Mouse (Mus musculus) ovary, adult 18-20 months (tissue): ENCODE data around the gene Insrr.
A peak's percentile ranks its signal among the peaks of the same experiment; 100 is the strongest.

Source experiments
- DNase-seq: peaks from one replicate; pipeline ENCODE4 v3.0.0; 2022; ENCODE audit warnings: low spot score, mixed read lengths

Insrr gene

DNA sequence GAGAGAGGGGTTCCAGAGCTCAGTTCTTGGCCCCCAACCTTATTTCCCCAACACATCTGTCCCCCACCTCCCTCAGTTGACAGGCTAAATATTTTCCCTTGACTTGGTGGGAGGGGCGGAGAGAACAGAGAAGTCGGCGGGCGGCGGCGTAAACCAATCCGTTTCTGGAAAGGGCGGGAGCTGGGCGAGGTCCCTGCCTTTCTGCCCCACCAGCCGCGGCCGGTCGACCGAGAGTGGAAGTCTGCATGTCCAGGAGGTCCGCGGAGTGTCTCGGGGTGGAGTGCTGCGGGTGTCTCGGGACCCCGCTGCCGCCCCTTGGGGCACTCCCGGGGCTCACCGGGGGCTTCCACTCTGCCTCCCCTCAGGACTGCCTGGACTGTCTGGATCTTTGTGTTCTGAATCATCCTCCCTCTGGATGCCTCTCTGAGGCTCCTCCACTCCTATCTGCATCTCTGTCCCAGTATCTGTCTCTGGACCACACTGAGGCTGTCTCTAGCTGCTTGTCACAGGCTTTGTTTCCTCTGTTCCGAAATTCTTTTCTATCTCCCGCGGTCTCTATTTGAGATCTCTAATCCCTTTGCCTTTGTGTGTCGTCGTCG is at the start of gene Insrr:
Gene Insrr (plus strand): TSS at position 216 of the 599 bp plus-strand sequence.
- DNase-seq = no peak

DNA sequence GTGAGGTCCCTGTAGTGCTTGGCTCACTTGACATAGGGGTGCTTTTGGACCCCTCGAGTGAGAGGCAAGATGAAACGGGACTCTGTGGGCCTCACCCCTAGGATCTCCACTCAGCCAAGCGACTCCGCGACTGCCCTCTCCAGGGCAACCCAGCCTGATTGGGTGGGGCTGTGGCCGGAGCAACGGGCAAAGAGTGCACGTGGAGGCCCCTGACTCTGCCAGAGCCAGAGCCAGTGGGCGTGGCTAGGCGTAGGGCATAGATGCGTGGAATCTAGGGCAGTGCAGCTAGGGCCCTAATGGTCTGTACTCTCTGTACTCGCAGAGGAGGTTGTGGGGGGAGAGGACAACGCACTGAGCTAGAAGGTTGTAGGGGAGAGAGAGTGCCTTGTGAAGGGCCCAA is 48.3 kb upstream of the Insrr start, which contains the start of gene Lrrc71:
Gene Lrrc71 (minus strand): TSS at position 195 of the 400 bp plus-strand sequence.
- DNase-seq = no peak

DNA sequence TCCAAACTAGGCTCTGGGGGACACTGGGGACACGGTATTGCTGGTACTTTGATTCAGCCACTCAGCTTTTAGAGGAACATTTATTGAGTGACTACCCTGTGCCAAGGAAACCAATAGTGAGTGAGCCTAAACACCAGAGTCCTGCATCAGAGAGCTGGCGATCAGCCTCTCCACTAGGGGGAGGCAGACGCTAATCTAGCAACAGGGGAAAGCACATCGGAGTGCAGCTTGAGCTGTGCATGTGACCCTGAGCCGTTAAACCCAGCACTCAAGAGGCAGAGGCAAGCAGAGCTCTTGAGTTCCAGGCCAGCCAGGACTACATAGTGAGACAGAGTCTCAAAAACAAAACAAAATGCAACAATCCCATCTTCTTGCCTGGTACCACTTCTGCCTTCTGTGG is 47.7 kb upstream of the Insrr start:
- no peak for DNase-seq

DNA sequence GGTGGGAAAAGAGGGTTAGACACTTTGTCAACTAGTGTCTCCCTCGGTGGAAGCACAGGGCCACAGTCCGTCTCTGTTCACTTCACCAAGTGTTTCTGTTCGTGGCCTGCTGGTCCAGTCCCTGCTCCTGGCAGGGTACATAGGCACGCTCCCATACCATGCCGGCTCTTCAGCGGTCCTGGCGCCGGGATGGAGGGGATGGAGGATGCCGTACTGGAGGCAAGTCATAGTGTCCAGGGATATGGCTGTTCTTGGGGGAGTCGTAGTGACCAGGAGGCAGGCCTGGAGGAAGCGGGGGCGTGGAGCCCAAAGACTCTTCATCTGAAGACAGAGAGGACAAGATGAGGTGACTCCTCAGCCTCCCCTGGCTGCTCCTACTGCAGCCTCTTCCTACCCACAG is 46.8 kb upstream of the Insrr start:
- DNase-seq = no peak

DNA sequence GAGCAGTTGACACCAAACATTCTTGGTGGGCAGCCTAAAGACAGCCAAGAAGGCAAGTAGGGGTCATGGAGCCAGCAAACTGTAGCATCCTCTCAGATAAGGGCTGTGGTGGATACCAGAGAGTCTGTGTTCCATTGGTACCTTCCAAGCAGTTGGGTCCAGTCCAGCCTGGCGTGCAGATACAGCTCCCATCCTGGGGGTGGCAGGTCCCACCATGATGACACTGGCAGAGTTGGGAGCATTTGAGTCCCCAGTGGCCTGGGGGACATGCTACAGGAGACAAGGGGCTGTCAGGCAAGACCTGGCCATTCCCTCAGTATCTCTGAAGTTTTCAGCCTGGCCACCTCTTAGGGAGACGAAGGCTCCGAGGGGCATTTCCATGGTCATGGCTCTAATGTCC is 44.2 kb upstream of the Insrr start:
- DNase-seq = no peak

DNA sequence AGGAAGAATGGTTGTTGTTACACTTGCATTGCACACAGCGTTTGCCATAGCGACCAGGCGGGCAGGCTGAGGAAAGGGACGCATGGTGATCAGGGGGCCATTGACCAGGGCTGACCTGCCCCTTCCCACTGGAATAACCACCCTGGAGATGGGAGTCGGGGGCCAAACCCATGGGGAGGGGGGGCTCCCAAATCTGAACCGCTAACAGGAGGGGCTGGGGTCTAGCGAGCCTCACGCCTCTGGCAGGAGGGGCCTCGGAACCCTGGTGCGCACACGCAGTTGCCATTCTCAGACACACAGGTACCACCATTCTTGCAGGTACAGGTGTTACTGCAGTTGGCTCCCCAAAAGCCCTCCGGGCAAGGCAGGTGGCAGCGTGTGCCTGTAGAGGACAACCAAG is 42.9 kb upstream of the Insrr start:
- DNase-seq = no peak

DNA sequence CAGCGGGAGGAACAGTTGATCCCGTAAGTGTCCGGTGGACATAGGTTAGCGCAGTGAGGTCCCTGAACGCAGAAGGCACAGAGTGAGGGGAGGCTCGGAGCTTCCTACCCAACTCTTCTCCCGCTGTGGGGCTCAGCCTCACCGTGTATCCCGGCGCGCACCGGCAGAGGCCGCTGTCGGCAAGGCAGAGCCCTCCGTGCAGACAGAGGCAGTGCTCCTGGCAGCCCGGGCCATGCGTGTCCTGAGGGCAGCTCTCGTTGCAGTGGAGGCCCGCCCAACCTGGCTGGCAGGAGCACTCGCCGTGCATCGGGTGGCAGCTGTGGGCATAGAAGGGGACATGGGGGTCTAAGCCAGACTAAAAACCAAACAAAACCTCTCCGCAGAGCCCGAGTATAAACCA is 40.8 kb upstream of the Insrr start:
- peak; percentile 65 for DNase-seq

DNA sequence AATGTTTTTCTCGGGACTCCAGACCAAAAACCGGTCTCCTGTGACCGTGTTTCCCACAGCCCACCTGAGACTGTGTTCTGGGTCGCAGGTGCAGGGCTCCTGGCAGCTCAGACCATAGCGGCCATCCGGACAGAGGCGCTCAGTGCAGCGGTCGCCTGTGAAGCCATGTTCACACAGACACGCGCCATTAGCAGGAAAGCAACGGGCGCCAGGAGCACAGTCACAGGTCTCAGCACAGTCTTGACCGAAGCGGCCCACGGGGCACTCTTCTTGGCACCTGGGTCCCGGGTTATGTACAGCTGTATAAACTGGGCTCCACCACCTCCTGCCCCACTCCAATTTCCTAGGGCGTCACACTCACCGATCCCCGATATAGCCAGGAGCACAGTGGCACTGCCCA is 40.3 kb upstream of the Insrr start:
- no peak for DNase-seq

DNA sequence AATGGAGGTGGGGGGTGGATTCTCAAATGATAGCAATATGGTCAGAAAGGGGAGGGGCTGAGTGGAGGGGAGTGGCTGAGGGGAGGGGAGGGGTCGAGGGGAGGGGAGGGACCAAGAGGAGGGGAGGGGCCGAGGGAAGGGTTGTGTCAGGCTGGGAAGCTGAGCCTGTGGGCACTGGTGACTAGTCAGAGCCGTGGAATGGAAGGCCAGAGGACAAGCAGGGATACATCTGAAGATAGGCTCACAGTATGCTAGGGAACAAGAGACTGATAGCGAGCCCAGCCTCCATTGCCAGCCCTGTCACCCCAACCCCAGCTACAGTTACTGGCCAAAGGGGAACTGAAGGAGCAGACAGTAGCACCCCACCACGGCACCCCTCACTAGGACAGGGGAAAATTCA is 38.1 kb upstream of the Insrr start:
- DNase-seq = no peak

DNA sequence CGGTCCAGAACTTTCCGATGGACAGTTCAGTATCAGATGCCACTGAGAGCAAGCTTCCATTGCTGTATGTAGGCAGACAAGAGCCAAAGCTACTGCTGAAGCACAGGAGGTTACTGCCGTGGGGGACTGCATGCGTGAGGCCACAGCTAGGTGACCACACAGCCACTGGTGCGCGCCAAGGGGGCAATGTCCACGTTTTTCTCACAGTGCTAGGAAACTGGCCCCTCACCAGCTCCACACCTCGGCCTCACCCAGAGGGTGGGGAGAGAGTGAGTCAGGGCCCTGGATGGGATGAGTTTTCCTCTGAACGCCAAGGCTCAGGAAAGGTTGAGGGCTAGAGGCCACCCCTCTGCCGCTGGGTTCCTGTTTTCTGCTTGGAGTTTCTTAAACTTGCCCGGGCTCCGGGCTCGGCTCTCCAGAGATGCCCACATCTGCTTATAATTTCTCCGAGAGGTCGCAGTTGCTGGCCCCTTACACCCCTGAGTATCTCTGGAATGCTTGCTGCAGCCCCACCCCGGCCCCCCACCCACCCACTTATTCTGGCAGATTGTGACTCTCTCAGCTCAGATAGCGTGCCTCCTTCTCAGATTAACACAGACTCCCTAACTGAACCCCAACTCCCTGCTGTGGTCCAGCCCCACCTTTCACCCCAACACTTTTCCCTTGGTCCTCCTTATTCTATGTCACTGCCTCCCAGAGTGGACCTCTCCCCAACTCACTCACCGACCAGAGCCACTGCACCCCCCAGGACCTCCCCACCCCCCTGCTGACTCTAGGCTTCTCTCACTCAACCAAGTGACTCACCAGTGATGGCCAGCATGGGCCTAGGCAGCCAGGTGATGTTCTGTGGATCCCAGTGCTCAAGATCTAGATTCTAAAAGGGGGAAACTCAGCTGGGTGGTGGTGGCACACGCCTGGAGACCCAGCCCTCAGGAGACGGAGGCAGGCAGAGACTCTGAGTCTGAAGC is 35.1 kb upstream of the Insrr start:
- no peak for DNase-seq

DNA sequence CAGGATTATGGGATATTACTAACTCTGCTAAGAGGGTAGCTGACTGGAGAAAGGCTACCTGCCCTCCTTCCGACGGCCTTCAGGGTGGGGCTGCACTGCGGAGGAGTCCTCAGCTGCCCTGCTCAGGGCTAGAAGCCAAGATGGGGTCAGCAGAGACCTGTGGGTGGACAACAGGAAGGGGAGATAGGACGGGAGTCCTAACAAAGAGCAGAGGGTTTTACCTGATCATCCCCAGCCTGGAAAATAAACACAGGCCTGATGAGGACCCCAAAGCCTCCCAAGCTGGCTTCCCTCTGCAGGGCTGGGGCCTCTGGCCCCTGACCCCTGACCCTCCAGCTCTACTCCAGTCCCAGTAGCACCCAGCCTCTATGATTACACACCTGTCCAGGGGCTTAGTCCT is 33.5 kb upstream of the Insrr start:
- no peak for DNase-seq

DNA sequence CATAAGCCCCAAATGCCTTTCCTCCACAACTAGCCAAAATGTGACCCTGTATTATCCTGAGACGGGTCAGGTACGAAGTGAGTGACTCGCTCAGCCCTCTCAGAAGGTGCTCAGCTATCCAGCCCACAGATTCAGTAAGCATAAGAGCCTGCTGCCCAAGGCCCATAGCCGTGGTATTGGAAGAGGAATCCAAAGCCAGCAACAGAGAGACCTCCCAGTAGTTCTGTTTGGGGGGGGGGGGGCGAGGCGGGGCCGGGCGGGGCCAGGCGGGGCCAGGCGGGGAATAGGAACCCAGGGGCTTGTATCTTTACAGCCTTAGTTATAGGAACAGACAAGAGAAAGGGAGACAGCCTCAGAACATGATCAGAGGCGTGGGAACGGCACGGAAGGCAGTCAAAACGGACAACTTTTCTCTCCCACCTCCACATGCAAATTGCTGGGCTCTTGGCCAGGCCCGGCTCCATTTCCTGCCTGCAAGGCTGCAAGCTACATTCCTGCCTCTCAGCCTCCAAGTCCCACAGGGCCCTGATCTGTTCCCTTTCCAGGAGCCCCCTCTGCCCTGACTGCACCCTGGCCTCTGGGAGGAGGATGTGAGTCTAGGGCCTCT is 33.0 kb upstream of the Insrr start:
- peak; percentile 53 for DNase-seq

DNA sequence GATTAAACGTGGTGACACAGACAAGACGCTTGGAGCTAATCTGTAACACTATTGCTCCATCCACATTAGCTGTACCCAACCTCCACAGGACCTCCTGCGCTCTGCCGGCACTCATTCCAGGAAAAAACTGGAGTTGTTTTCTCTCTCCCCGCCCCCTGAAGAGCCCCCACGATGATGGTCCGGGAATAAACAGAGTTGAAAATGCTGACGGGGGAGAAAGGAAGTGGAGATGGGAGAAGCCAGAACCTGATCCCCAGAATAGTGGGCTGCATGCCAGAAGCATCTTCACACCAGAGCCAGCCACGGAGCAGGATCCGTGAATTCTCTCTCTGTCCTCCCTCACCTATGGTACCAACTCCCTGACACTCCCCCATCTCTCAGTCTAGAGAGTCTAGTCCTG is 32.2 kb upstream of the Insrr start:
- DNase-seq = no peak

DNA sequence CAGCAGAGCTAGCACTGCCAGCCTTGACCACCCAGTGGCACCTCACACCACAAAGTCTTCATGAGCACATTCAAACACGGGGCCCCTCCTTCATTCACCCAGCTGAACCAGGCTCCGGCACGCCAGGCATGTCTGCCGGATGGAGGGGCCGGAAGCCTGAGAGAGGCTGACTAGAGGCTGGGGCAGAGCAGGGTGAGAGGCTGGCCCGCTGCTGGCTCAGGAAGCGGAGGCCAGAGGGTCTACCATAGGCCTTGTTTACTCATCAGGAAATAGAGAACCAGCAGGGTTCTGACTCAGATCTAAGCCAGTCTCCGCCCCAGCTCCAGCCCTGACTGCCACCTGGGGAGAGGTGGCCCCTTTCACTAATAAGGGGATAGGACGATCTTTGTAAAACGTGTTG is 31.7 kb upstream of the Insrr start:
- no peak for DNase-seq

DNA sequence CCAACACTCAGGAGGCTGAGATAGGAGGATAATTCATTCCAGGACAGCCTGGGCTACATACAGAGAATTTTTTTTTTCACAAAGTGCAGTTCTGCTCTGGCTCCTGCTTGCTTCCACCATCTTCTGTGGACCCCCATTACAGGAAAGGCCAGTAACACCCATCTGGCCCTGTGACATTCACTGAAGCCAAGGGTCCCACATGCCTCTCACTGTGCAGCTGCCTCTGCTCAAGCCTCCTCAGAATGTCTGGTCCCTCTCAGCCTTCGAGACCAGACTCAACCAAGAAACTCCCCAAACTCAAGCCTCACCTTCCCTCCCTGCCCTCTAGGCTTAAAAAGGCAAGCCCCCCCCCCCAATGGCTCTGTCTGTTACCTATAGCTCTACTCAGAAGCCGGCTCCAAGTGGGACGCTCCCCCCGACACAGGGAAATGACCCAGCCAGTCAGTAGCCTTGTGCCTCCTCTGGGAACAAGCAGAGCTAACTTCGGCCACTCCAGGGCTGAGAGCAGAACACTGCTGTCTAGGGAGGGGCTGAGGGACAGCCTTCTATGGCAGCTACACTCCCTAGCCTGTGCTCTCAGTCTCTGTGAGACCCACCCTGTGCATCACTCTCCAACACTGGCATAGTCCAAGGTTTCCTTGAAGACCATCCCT is 31.0 kb upstream of the Insrr start:
- DNase-seq = no peak

DNA sequence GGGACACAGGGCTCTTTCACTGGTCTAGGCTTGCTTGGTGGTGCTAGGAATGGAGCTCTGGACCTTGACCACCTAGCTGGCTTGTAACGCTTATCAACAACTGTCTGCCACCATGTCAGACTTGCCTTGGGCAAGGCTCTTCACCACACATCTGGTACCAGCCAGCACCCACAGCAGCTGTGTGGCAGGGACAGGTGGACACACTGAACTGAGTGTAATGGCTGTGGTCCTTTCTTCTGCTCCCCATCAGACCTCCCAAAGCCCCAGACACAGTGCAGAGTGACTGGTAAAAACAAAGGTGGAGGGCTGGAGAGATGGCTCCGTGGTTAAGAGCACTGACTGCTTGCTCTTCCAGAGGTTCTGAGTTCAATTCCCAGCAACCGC is 30.5 kb upstream of the Insrr start:
- DNase-seq = no peak

DNA sequence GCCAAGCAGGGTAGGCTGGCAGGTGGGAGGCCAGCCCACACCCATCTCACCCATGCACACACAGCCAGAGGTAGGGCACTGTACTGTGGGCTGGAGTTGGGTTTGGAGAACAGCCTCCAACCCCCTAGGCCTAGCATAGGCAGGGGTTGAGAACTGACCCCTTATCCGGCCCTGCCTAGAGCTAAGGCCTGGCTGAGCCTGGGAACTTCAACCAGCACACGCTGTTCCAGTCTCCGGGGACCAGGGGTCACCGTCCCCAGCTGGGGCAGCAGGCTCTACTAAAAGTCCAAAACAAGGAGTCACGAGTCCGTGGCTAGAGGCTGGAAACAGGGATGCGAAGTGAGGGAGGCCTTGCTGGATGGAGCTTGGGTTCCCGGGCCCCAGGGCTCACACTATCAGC is 29.0 kb upstream of the Insrr start:
- DNase-seq = no peak

DNA sequence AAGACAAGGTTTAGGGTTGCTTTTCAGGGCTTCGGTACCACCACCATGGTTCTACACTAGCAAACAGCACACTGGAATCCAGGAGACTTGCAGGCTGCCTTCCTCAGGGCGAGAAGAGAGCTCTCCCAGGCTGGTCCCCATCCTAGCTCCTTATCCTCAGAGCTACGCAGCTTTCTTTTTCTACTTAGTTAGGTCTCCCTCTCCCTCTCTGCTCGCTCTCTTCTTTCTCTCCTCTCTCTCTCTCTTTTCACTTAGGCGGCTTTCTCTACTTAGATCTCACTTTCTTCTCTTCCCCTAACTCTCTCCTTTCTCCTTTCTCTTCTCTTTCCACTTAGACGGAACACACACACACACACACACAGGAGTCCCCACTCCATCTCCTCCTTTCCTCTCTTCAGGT is 28.3 kb upstream of the Insrr start:
- DNase-seq = no peak

DNA sequence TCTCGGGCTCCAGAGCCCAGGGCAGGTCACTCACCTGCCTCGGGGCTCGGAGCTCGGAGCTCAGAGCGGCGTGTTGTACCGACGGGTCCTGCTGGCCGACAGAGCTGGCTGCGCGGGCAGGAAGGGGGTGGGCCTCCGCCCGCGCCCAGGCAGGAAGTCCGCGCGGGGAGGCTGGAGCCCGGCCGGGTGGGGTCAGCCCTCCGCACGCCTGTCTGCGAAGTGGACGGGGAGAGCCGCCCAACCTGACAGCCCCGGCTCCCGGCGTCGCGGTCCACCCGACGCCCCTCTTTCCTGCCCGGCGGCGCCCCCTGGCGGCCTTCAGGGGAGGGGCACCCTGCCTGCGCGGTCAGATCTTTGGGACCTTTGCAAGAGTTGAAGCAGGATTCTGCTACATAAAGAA is 27.9 kb upstream of the Insrr start:
- peak; percentile 72 for DNase-seq

DNA sequence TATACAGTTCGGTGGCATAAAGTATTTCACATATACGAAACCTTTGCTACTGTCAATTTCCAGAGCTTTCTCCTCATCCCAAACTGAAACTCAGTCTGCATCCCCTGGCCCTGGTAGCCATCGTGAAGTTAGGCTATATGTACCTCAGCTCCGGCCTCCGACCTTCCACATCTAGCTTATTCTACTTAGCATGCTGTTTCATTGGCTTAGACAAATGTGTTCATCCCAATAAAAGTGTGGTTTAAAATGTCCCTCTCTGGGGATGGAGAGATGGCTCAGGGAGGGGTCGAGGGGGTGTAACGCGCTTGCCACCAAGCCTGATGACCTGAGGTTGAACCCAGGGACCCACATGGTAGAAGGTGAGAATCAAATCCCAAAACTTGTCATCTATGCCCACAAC is 27.2 kb upstream of the Insrr start:
- no peak for DNase-seq

DNA sequence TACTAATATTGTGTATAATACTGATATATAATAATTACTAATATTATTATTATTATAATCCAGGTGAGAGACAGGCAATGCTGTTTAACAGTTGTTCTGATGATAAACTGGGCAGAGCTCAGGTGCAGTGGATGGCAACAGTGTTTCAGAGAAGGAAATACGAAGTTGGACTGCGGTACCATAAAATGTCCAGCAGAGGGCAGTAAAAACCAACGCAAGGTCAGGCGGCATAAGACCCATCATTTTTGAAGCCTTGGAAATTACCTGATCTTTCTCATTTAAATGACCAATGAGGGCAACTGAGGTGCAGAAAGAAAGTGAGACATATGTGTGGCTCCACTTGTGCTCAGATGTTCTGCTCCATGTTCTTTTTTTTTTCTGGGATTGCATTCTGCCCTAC is 26.5 kb upstream of the Insrr start:
- no peak for DNase-seq

DNA sequence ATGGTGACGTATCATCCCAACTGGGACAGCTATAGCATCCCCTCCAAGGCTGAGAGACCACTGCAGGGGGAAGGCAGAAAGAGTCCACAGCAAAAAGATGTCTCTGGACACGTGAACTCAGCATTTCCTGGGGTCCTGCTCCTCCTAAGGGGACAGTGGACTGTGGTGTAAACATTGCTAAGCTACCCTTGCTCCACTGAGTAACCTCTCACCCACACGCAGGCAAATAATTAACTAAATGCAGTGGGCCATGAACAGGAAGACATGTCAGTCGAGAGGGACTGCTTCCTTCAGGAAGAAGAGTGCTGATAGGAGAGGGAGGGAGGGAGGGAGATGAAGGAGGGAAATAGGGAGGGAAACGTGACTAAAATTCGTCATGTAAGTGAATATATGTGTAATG is 25.7 kb upstream of the Insrr start:
- no peak for DNase-seq

DNA sequence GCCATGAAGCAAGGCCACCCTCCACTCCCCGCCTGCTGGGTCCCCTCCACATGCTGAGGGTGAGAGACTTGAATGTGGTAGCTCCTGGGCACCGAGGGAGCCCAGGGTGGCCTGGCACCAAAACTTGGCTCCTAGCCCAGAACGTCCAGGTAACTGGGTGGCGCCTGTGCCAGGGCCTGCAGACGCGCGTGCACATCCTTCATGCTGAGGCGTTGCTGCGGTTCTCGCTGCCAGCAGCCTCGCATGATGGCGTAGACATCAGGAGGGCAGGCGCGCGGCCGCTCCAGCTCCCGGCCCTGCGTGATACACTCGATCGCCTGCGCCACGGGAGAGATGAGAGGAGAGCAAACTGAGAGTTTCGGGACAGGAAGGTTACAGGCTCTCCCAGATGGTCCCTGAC is 18.5 kb upstream of the Insrr start:
- no peak for DNase-seq
